Mouse (Mus musculus): ENCODE measurements around the gene D430019H16Rik. TPM values are rescaled to one million over a fixed set of nuclear protein-coding genes. Genes with fewer than 3 reads are reported as not detected.

The D430019H16Rik gene
- 10 to 100 TPM; 14.6 to 16.0 TPM for total RNA-seq (2021)
- long read RNA-seq, experiment 1, partial matches to known transcripts: 0 of 1 reads
- long read RNA-seq, experiment 1, other reads (novel, unspliced or antisense): 1 of 1 reads
- long read RNA-seq, experiment 2, partial matches to known transcripts: 0 of 5 reads
- long read RNA-seq, experiment 2, other reads (novel, unspliced or antisense): 5 of 5 reads

DNA sequence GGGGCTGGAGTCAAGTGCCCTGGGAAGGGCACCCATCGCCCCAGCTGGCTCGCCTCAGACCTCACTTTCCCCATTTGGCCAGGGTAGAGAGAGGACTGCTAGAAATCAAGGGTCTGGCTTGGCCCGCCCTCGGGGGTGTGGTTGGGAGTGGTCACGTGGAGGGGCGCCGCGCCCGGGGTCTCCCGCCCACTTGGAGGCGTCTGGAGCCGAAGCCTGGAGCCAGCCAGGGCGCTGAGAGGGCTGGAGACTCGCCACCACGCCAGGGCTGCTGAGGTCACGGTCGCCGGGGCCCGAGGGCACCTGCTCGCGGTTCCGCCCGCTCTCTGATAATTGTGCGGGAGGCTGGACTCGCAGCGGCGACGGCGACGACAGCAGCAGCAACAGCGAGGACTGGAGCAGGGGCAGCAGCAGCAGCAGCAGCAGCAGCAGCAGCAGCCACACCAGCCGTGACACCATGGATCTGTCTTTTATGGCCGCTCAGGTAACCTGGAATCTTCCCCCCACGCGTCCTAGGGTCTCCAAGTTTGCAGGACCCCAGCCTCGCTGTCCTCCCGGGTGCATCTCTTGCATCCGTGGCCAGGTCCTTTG lies at the start of gene D430019H16Rik:
Gene D430019H16Rik (plus strand): TSS at position 187 of the 588 bp plus-strand sequence.
- DNase-seq (ENCODE audit: low spot score in 2 of 2): peak in 1 of 2 experiments; percentile 29

GRCm38 (mm10) chr12:105406008-105406407 lies 47.6 kb upstream of the D430019H16Rik start:
- no peak for DNase-seq (ENCODE audit: low spot score in 2 of 2)

- DNase-seq (ENCODE audit: low spot score in 2 of 2): no peak
These were observed 39.7 kb upstream of the D430019H16Rik start for GRCm38 (mm10) chr12:105413909-105414308.

DNA sequence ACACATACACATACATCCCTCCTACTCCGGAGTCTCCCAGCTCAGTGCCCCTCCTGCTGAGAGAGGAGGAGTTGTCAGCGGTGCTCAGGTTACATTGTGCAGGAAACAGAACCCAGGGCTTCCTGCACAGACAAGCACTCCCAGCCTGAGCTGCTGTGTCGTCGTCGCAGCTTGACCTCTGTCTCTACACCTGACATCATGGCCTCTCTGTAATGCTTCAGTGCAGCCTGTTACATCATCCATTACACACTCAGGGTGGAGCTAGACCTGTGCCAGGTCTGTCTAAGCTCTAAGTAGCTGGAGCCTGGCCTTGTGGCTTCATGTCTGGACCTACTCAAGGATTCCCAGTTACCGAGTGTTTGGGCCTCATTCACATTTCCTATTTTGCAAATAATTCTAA lies 33.2 kb upstream of the D430019H16Rik start:
- no peak for DNase-seq (ENCODE audit: low spot score in 2 of 2)

- DNase-seq (ENCODE audit: low spot score in 2 of 2): no peak
These were observed 27.1 kb upstream of the D430019H16Rik start for GRCm38 (mm10) chr12:105426541-105426940.

GRCm38 (mm10) chr12:105427039-105427757 lies 26.5 kb upstream of the D430019H16Rik start:
- peak in 1 of 2 experiments; percentile 30 for DNase-seq (ENCODE audit: low spot score in 2 of 2)

GRCm38 (mm10) chr12:105431872-105432271 lies 21.8 kb upstream of the D430019H16Rik start:
- no peak for DNase-seq (ENCODE audit: low spot score in 2 of 2)

GRCm38 (mm10) chr12:105432807-105433206 lies 20.8 kb upstream of the D430019H16Rik start:
- DNase-seq (ENCODE audit: low spot score in 2 of 2): no peak

DNA sequence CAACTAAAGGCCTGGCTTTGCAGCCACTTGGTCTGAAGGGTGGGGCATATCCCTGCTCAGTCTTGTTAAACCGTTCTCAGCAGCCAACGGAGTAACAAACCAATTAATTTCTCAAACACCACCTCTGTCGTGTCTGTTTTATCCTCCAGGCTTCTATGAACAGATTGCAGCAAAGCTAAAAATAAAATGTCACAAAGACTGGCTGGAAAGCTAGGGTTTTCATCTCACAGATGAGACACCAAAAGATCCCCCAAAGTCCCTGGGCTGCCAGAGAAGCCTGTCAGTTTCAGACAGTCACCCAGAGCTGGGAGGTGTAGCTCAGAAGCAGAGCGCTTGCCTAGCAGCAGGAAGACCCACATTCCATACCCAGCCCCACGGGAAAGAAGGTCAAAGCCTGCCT lies 15.4 kb upstream of the D430019H16Rik start:
- DNase-seq (ENCODE audit: low spot score in 2 of 2): no peak

GRCm38 (mm10) chr12:105439976-105440375 lies 13.7 kb upstream of the D430019H16Rik start:
- no peak for DNase-seq (ENCODE audit: low spot score in 2 of 2)

GRCm38 (mm10) chr12:105443569-105443968 lies 10.1 kb upstream of the D430019H16Rik start:
- DNase-seq (ENCODE audit: low spot score in 2 of 2): no peak

- DNase-seq (ENCODE audit: low spot score in 2 of 2): no peak
These were observed 7.9 kb upstream of the D430019H16Rik start for GRCm38 (mm10) chr12:105445767-105446166.

DNA sequence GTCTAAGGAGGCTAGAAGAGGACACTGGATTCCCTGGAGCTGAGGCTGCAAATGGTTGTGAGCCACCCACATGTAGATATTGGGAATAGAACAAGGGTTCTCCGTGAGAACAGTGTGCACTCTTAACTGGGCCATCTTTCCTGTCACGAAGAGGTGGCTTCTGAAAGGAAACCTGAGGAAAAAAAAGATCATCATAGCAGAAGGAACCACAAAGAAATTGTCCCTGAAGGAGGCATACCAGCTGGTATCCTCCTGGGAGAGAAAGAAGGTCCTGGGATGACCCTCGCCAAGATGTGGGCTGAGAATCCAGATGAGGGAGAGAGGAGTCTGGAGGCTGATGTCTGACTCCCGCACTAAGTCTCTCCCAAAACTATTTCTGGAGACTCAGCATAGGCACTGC lies 4.4 kb upstream of the D430019H16Rik start:
- no peak for DNase-seq (ENCODE audit: low spot score in 2 of 2)

- DNase-seq (ENCODE audit: low spot score in 2 of 2): no peak
These were observed 804 bp downstream of the D430019H16Rik start for GRCm38 (mm10) chr12:105454258-105455062.

DNA sequence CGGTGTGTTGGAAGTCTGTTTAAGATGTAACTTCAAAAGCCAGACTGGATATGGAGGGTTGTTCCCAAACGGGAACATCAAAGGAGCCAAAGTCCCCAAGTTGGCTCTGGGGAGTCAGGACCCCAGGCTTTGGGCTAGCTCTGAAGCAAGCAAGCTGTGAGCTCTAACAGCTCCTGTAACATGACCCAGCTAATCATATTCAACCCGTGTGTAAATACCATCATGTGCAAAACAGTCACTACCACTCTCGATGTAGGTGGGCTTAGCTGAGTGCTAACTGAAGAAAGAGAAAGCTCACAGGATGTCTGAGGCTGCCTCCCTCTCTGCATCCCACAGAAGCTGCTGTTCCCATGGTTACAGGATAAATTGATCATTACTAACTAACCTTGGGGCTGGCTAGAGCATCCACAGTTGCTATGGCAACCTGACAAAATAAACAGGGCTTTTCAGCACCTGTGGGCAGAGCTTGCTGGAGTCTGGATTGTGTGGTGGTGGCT lies 1.5 kb downstream of the D430019H16Rik start:
- DNase-seq (ENCODE audit: low spot score in 2 of 2): no peak

- no peak for DNase-seq (ENCODE audit: low spot score in 2 of 2)
These were observed 5.1 kb downstream of the D430019H16Rik start for GRCm38 (mm10) chr12:105458791-105459190.

GRCm38 (mm10) chr12:105461066-105461465 lies 7.4 kb downstream of the D430019H16Rik start:
- no peak for DNase-seq (ENCODE audit: low spot score in 2 of 2)

DNA sequence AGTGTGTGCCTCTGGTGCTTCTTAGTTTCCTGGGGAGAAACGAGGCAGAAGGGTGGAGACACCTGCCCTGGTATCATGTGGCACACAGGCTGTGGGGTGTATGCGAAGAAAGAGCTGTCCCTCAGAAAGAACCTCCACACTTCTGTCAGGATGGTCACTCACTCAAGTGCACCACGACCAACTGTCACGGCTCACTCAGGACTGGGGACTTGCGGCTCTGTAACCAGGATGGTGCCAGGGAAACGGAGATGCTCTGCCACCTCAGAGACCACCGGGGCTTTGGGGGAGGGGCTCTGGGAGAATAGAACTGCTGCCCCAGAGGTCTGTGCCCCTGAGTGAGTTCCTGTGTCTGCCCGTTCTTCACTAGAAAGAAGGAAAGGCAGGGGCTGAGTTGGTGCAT lies 15.4 kb downstream of the D430019H16Rik start:
- no peak for DNase-seq (ENCODE audit: low spot score in 2 of 2)

- no peak for DNase-seq (ENCODE audit: low spot score in 2 of 2)
These were observed 21.7 kb downstream of the D430019H16Rik start for GRCm38 (mm10) chr12:105475230-105475911.

- DNase-seq (ENCODE audit: low spot score in 2 of 2): no peak
These were observed 22.8 kb downstream of the D430019H16Rik start for GRCm38 (mm10) chr12:105476453-105476852.

DNA sequence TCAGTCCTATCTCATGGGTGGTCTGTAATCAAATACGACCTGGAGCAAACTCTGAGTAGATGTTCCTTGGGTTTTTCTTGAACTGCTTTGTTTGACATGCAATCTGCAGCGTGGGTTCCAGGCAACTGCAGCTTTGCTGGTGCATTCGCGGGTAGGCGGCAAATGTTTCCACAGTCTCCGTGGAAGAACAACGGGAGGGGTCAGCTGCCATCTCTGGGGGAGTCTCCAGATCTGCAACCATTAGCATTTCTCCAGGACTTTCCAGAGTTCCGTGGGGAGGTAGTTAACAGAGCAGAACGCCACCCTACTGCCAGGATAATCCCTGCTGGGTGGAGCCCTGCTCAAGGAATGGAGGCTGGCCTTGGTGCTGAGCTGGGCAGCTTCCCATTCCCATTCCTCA lies 23.3 kb downstream of the D430019H16Rik start:
- no peak for DNase-seq (ENCODE audit: low spot score in 2 of 2)
